Mouse (Mus musculus): ENCODE data around the gene Hbs1l. TPM values are rescaled to one million over a fixed set of nuclear protein-coding genes. Genes with fewer than 3 reads are reported as not detected.

Hbs1l gene
- total RNA-seq, 2 experiments from 2014 or later: 69.4 to 69.5 TPM

GRCm38 (mm10) chr10:21301822-21302221 is 6.0 kb downstream of the Hbs1l start:
- intact Hi-C loops (cut with DNase I): no loop called here
- DNase-seq (ENCODE audit: low spot score in 2 of 2): peak in 1 of 2 experiments; percentile 24

- DNase-seq (ENCODE audit: low spot score in 2 of 2): no peak
- intact Hi-C loops (cut with DNase I): no loop called here
These were observed 9.2 kb downstream of the Hbs1l start for GRCm38 (mm10) chr10:21304672-21305632.

DNA sequence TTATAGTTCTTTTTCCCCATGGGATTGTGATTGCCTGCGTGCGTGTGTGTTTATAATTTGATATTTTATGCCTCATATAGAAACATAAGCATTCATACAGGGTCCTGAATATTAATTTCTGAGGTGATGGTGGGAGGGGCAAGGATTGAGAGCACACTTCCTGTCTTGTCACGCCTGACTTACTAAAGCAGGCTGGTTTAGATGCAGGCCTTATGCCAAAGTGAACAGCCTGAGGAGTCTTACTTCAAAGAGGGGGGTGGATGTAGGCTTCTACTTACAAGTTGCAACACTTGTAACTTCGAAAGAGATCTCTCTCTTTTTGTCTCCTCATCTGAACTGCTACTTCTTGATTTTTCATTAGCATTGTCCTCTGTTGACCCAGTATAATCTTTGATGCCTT is 18.0 kb downstream of the Hbs1l start:
- DNase-seq (ENCODE audit: low spot score in 2 of 2): peak in 1 of 2 experiments; percentile 59
- intact Hi-C loops (cut with DNase I): no loop called here

DNA sequence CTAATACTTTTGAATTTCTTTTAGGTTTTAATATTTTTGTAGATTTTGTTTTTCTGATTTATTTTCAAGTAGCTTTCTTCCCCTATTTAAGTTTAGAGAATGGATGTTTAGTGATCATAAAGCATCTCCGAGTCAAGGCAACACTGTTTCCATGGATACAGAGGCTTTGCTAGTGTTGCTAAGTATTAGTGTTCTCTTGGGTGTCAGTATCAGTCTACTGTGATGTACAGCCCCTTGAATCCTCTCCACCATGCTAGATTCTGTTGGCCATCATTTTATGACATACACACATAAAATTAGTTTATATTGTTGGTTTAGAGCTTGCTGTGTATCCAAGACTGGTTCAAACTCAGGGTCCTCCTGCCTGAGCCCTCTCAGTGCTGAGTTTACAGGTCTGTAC is 20.3 kb downstream of the Hbs1l start:
- no peak for DNase-seq (ENCODE audit: low spot score in 2 of 2)
- intact Hi-C loops (cut with DNase I): no loop called here

DNA sequence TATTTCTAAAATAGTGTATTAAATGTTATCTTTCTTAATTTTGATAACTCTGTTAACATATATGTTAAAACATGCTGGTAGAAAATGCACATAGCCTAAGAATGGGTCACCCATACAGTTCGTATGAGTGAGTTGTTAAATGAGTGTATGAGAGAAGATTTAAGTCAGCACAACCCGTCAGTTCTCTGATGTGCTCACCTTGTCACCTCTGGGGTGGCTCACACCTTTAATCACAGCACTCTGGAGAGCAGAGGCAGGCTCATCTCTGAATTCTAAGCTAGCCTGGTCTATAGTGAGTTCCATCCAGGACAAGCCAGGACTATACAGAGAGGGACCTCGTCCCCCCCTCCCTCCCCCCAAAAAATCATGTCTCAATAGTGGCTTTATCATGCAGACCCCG is 22.5 kb downstream of the Hbs1l start:
- intact Hi-C loops (cut with DNase I): no loop called here
- no peak for DNase-seq (ENCODE audit: low spot score in 2 of 2)

DNA sequence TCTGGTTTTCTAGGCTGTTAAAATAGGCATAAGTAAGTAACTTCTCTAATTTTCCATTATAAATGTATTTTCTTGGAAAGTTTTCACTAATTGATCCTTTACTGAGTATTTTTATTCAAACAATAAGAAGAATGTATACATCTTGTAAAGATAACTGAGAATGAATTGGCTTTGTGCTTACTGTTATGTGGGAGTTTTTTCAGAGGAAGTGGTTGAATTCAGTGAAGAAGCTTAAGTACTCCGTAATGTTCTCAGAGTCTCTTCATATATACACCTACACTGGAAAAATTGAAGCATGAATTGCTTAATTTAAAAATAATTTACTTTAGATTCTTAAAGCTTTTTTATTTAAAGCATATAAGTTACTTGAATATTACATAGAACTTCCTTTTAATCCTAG is 23.2 kb downstream of the Hbs1l start:
- DNase-seq (ENCODE audit: low spot score in 2 of 2): no peak
- intact Hi-C loops (cut with DNase I): no loop called here

DNA sequence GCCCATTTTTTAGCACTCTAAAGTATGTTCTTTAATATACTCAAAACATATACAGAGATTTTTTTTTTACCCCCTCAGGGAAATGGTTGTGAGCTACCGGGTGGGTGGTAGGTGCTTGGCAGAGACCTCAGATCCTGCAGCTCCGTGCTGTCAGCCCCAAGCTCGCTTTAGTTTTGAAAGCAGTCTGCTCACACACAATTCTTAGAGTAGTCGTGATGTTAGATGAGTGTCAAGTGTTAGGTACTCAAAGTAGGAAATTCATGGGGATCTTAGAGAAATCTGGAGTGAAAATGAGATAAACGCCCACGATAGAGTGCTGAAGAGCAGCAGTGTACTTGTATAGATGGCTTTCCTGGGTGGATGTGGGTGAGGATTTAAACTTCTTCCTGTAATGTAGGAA is 24.8 kb downstream of the Hbs1l start:
- DNase-seq (ENCODE audit: low spot score in 2 of 2): peak; percentile 28 to 87
- intact Hi-C loops (cut with DNase I): no loop called here

DNA sequence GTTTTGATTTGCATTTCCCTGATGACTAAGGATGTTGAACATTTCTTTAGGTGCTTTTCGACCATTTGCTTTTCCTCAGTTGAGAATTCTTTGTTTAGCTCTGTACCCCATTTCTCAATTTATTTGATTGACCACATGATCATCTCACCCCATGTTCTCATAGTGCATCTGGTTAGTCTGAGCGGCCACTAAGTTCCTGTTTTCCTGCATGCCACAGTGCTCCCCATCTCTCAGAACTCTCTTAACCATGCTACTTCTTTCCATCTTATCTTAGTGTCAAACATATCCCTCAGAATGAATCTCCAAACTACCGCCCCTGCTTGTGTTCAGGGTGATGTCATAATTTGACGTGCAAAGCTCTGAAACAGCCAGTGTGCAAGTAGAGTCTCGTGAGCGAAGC is 30.6 kb downstream of the Hbs1l start:
- no peak for DNase-seq (ENCODE audit: low spot score in 2 of 2)
- intact Hi-C loops (cut with DNase I): no loop called here

DNA sequence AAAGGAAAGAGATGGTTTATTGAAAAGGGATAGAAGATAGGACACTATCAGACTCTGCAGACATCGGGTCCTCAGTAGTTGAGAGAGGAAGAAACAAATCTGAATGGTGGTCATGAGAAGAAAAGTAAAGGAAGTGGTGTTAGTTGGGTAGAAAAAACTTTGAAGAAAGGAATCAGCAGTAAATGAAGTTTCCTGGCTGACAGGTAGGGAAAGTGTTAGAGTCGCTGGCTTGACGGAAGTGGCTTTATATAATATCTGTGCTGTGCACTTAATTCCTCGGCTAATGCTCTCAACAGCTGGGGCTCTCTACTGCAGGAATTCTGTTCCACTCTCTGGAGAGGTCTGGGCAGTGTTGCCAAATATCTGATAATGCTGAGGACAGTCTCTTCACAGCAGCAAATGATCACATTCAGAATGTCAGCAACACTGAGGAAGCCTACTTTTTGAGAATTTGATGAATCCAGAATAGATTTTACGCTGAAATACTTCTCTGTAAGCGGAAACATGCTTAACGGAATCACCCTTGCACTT is 31.9 kb downstream of the Hbs1l start:
- no peak for DNase-seq (ENCODE audit: low spot score in 2 of 2)
- intact Hi-C loops (cut with DNase I): no loop called here

- intact Hi-C loops (cut with DNase I): no loop called here
These were observed 38.7 kb downstream of the Hbs1l start for GRCm38 (mm10) chr10:21334349-21335105.

GRCm38 (mm10) chr10:21335534-21335933 is 39.8 kb downstream of the Hbs1l start:
- intact Hi-C loops (cut with DNase I): no loop called here

More at GRCm38 (mm10) chr10:21334349-21335105, 38.7 kb downstream of the Hbs1l start:
- DNase-seq (ENCODE audit: low spot score in 2 of 2): no peak

DNA sequence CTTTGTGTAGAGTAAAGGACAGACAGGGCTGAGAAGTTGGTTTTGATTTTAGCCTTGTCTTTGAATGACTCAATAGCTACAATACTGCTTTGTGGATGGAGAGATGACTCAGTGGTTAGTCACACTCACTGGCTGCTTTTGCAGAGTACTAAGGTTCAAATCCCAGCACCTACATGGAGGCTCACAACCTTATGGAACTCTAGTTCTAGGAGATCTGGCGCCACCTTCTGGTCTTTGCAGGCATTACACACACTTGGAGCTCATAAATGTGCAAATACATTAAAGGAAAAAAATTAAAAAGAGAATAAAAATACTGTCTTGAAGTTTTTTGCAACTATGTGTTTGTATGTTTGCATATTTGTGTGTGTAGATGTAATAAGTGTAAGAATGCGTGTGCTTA is 41.4 kb downstream of the Hbs1l start:
- no peak for DNase-seq (ENCODE audit: low spot score in 2 of 2)
- intact Hi-C loops (cut with DNase I): no loop called here

More at GRCm38 (mm10) chr10:21335534-21335933, 39.8 kb downstream of the Hbs1l start:
- DNase-seq (ENCODE audit: low spot score in 2 of 2): no peak

- intact Hi-C loops (cut with DNase I): no loop called here
- no peak for DNase-seq (ENCODE audit: low spot score in 2 of 2)
These were observed 45.9 kb downstream of the Hbs1l start for GRCm38 (mm10) chr10:21341706-21342105.

DNA sequence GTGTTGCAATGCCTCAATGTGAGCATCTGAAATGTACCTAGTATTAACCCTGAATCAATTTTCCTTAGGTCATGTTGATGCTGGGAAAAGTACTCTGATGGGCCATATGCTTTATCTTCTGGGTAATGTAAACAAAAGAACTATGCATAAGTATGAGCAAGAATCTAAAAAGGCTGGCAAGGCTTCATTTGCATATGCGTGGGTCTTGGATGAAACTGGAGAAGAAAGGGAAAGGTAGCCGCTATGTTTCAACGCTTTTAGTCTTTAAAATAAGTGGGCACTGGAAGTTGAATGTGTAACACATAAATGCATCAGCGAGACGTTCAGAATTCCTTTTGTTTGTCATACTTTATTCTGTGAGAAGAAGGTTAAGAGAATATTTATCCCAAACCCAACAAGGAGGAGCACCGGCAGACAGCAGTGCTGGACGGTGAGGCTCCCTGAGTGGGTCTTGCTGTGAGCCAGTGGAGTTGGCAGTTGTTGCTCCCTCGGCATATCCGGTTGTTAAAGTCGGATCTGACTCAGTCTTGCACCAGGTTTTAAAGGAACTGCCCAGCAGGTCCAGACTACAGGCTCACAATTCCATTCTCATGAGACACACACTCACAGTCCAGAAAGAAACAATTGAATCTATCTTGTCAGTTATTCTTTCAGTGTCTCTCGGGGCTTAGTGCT is 46.7 kb downstream of the Hbs1l start:
- intact Hi-C loops (cut with DNase I): no loop called here
- peak in 1 of 2 experiments; percentile 86 for DNase-seq (ENCODE audit: low spot score in 2 of 2)

DNA sequence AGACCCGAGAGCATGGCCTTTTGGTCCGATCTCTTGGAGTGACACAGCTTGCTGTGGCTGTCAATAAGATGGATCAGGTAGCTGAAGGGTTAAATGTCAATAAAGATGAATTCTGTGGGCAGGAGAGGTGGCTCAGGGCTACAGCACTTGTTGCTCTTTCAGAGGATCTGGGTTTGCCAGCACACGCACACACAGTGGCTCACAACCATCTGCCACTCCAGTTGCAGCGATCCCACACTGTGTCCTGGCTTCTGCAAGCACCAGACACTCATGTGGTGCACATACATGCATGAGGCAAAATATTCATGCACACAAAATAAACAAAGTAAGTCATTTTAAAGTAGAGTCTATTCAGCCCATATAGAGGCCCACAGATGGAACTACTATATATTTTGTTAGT is 51.6 kb downstream of the Hbs1l start:
- intact Hi-C loops (cut with DNase I): no loop called here

GRCm38 (mm10) chr10:21349449-21349848 is 53.7 kb downstream of the Hbs1l start:
- intact Hi-C loops (cut with DNase I): no loop called here

More for the DNA sequence above, 51.6 kb downstream of the Hbs1l start:
- DNase-seq (ENCODE audit: low spot score in 2 of 2): no peak

DNA sequence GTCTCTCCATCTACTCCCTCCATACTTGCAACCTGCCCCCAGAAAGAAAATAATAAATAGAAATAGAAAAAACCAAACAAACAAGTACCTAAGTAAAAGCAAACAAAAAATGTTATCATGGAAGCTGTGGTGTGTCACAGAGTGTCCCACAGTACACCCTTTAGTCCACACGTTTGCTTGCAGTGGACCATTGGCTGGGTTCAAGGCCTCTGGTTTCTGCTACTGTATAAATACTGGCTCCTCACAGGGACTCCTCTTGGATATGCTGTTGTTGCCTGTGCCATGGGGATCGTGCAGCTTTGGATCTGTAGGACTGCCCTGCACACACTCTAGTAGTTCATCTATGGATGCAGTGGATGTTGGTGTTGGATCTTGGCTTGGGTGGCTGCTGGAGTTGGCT is 54.2 kb downstream of the Hbs1l start:
- intact Hi-C loops (cut with DNase I): no loop called here
- no peak for DNase-seq (ENCODE audit: low spot score in 2 of 2)

More at GRCm38 (mm10) chr10:21349449-21349848, 53.7 kb downstream of the Hbs1l start:
- no peak for DNase-seq (ENCODE audit: low spot score in 2 of 2)

DNA sequence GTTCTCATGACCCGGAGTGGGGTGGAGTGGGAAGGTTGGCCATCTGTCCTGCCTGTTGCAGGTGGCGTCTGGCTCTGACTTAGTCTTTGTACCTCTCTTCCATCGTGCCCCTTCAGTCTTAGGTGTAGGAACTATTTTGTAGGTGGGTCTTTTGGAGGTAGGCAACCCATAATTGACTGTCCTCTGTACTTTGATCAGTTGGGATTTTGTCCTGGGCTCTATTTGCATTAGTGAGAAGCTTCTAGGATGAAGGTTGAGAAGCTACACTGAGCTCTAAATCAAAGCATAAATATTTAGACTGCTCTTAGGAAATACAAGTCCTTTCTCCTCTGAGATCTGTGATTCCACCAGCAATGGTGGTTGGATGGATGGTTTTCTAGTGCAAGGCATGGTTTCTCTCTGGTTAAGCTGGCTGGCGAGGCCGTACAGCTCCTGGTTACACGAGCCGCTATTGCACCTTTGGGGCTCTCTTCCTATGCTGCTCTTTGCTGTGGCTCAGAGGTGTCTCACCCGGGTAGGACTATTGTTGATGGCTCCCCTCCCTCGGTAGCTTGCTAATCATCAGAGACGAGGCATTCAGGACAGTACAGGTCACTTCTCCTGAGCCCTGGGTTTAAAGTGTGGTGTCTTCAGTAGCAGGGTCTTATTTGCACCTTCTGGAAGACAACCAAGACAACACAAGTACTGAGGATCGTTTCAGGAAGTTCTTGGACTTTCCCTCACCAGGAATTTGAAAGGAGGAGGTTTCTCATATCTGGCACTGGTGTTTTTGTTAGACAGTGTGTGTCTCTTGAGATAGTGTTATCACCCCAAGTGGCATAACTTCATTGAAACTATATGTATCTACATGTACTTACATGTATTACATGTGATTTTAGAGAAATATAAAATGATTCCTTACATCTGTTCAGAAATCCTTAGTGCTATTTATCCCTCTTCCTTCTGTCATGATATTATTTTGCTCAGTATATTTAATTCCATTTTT is 55.0 kb downstream of the Hbs1l start:
- intact Hi-C loops (cut with DNase I): no loop called here
- no peak for DNase-seq (ENCODE audit: low spot score in 2 of 2)

- no peak for DNase-seq (ENCODE audit: low spot score in 2 of 2)
These were observed 56.0 kb downstream of the Hbs1l start for GRCm38 (mm10) chr10:21351766-21352165.

More at GRCm38 (mm10) chr10:21351766-21352165, 56.0 kb downstream of the Hbs1l start:
- intact Hi-C loops (cut with DNase I): no loop called here
